Mouse (Mus musculus) liver, embryonic 15.5 days (tissue): ENCODE measurements around the gene En2. TPM values are rescaled to one million over a fixed set of nuclear protein-coding genes. Genes with fewer than 3 reads are reported as not detected.
A peak's percentile ranks its signal among the peaks of the same experiment; 100 is the strongest.

ENCODE experiments used
- ATAC-seq: fragments of 200-750 bp; cut with Nextera tagmentation; 2 replicates; pipeline ENCODE4 v1.8.0; 2017; ENCODE audit warnings: moderate number of reproducible peaks, mild to moderate bottlenecking, moderate library complexity; ENCODE audit not compliant: insufficient read depth
- H3K27ac ChIP-seq: fragments of 300-500 bp; sonication (generic); replicated peaks from 2 replicates; pipeline ENCODE4 v1.5.1; 2015; ENCODE audit warnings: mild to moderate bottlenecking, inconsistent platforms
- H3K27me3 ChIP-seq: fragments of 300-500 bp; sonication (generic); 2 replicates; pipeline ENCODE4 v1.6.1; 2015; ENCODE audit warnings: mild to moderate bottlenecking, inconsistent platforms
- H3K36me3 ChIP-seq: fragments of 300-500 bp; sonication (generic); replicated peaks from 2 replicates; pipeline ENCODE4 v1.6.1; 2015; ENCODE audit warnings: moderate library complexity, mild to moderate bottlenecking, inconsistent platforms
- H3K4me1 ChIP-seq: fragments of 300-500 bp; sonication (generic); replicated peaks from 2 replicates; pipeline ENCODE4 v1.6.1; 2015; ENCODE audit warnings: inconsistent platforms
- H3K4me2 ChIP-seq: fragments of 300-500 bp; sonication (generic); 2 replicates; pipeline ENCODE4 v1.6.1; 2015; ENCODE audit warnings: moderate library complexity, mild to moderate bottlenecking, inconsistent platforms
- H3K4me3 ChIP-seq: fragments of 300-500 bp; sonication (generic); replicated peaks from 2 replicates; pipeline ENCODE4 v1.5.1; 2015; ENCODE audit warnings: mild to moderate bottlenecking, inconsistent platforms
- H3K9ac ChIP-seq: fragments of 300-500 bp; sonication (generic); 2 replicates; pipeline ENCODE4 v1.6.1; 2015; ENCODE audit warnings: moderate library complexity, mild to moderate bottlenecking, inconsistent platforms
- H3K9me3 ChIP-seq: fragments of 300-500 bp; sonication (generic); replicated peaks from 2 replicates; pipeline ENCODE4 v1.6.1; 2016; ENCODE audit warnings: inconsistent platforms
- WGBS: fragments of 180-500 bp; shearing (Covaris S2); methylation state at CpG from one replicate; pipeline ENCODE4 v1.1.7; 2015; ENCODE audit warnings: mixed read lengths; ENCODE audit not compliant: insufficient replicate concordance; 5-methylcytosine and 5-hydroxymethylcytosine counted together
- polyA plus RNA-seq: library from polyadenylated mRNA; unstranded; fragments of >200 nt; fragmentation: Nextera tagmentation; extraction: Ambion mirVana; gene quantifications from 2 replicates; pipeline ENCODE4 v1.2.1, GENCODE M21; 2015

Gene En2
- polyA plus RNA-seq, 1 experiment from 2014 or later = not detected

- Histone ChIP-seq H3K27me3 (peaks cover 100% of the 10 kb centered on the region), H3K4me1 (peaks cover 15% of the 10 kb centered on the region), H3K27ac (no peak overlapping the region), H3K9me3 (no peaks in the 10 kb centered on the region), H3K9ac (no peak overlapping the region), H3K4me2 (no peak overlapping the region), H3K36me3 (no peaks in the 10 kb centered on the region), H3K4me3 (no peak overlapping the region)
- WGBS = under 1% methylated on average over 24 of the region's 24 CpGs
- ATAC-seq = no peak
Measured at GRCm38 (mm10) chr5:28161938-28162402, 3.5 kb upstream of the En2 start.

- Histone ChIP-seq H3K4me3 (no peak overlapping the region), H3K9ac (no peak overlapping the region), H3K4me2 (no peak overlapping the region), H3K36me3 (no peaks in the 10 kb centered on the region), H3K9me3 (no peaks in the 10 kb centered on the region), H3K27ac (no peak overlapping the region), H3K27me3 (peaks cover 100% of the 10 kb centered on the region), H3K4me1 (peaks cover 23% of the 10 kb centered on the region)
- ATAC-seq = no peak
- WGBS = 7% methylated on average over 1 of the region's 1 CpGs
Measured at GRCm38 (mm10) chr5:28163926-28164325, 1.6 kb upstream of the En2 start.

GRCm38 (mm10) chr5:28166256-28167231 is 1.1 kb downstream of the En2 start:
- Histone ChIP-seq H3K36me3 (no peaks in the 10 kb centered on the region), H3K9me3 (no peaks in the 10 kb centered on the region), H3K4me1 (peaks cover 23% of the 10 kb centered on the region), H3K27me3 (peaks cover 98% of the 10 kb centered on the region), H3K9ac (no peak overlapping the region), H3K27ac (no peak overlapping the region), H3K4me2 (peak overlapping the region; percentile 61), H3K4me3 (peak overlapping the region; percentile 37)
- no peak for ATAC-seq
- WGBS = under 1% methylated on average over 111 of the region's 111 CpGs

GRCm38 (mm10) chr5:28167611-28168252 is 2.2 kb downstream of the En2 start:
- WGBS = 1% methylated on average over 29 of the region's 29 CpGs
- Histone ChIP-seq H3K9ac (no peak overlapping the region), H3K9me3 (no peaks in the 10 kb centered on the region), H3K4me1 (peaks cover 23% of the 10 kb centered on the region), H3K4me2 (peak overlapping the region; percentile 32), H3K4me3 (peak overlapping the region; percentile 22), H3K27me3 (peaks cover 98% of the 10 kb centered on the region), H3K27ac (no peak overlapping the region), H3K36me3 (no peaks in the 10 kb centered on the region)
- ATAC-seq = no peak

- ATAC-seq = no peak
- no peaks in the 10 kb centered on the region for H3K36me3 ChIP-seq
- H3K9ac ChIP-seq = no peak overlapping the region
- peaks cover 23% of the 10 kb centered on the region for H3K4me1 ChIP-seq
- H3K9me3 ChIP-seq = no peaks in the 10 kb centered on the region
- no peak overlapping the region for H3K27ac ChIP-seq
- 2% methylated on average over 36 of the region's 36 CpGs for WGBS
- H3K4me2 ChIP-seq = peak overlapping the region; percentile 32
- H3K4me3 ChIP-seq = peak overlapping the region; percentile 22
- peaks cover 98% of the 10 kb centered on the region for H3K27me3 ChIP-seq
Measured at GRCm38 (mm10) chr5:28168253-28169165, 3.0 kb downstream of the En2 start.

- Histone ChIP-seq H3K4me2 (no peak overlapping the region), H3K36me3 (no peaks in the 10 kb centered on the region), H3K9ac (no peak overlapping the region), H3K27me3 (peaks cover 98% of the 10 kb centered on the region), H3K4me3 (no peak overlapping the region), H3K27ac (no peak overlapping the region), H3K4me1 (peaks cover 23% of the 10 kb centered on the region), H3K9me3 (no peaks in the 10 kb centered on the region)
- WGBS = 4% methylated on average over 5 of the region's 5 CpGs
- no peak for ATAC-seq
Measured at GRCm38 (mm10) chr5:28169166-28169801, 3.8 kb downstream of the En2 start.

- Histone ChIP-seq H3K9ac (no peak overlapping the region), H3K9me3 (no peaks in the 10 kb centered on the region), H3K27me3 (peaks cover 98% of the 10 kb centered on the region), H3K36me3 (no peaks in the 10 kb centered on the region), H3K4me2 (no peak overlapping the region), H3K27ac (no peak overlapping the region), H3K4me3 (no peak overlapping the region), H3K4me1 (peaks cover 23% of the 10 kb centered on the region)
- ATAC-seq = no peak
- WGBS = 4% methylated on average over 17 of the region's 17 CpGs
Measured at GRCm38 (mm10) chr5:28170081-28170480, 4.6 kb downstream of the En2 start.

- 2% methylated on average over 19 of the region's 19 CpGs for WGBS
- Histone ChIP-seq H3K27ac (no peak overlapping the region), H3K4me1 (peaks cover 18% of the 10 kb centered on the region; the same call in 1 of the 2 replicates), H3K4me3 (no peak overlapping the region), H3K36me3 (no peaks in the 10 kb centered on the region), H3K4me2 (no peak overlapping the region), H3K9me3 (no peaks in the 10 kb centered on the region), H3K9ac (no peak overlapping the region), H3K27me3 (peaks cover 98% of the 10 kb centered on the region)
- ATAC-seq = no peak
Measured at GRCm38 (mm10) chr5:28170892-28171291, 5.4 kb downstream of the En2 start.

GRCm38 (mm10) chr5:28171667-28172066 is 6.2 kb downstream of the En2 start:
- Histone ChIP-seq H3K36me3 (no peaks in the 10 kb centered on the region), H3K27me3 (peaks cover 98% of the 10 kb centered on the region), H3K27ac (no peak overlapping the region), H3K9ac (no peak overlapping the region), H3K4me3 (no peak overlapping the region), H3K4me1 (peaks cover 10% of the 10 kb centered on the region; the same call in 1 of the 2 replicates), H3K9me3 (no peaks in the 10 kb centered on the region), H3K4me2 (no peak overlapping the region)
- 8% methylated on average over 5 of the region's 5 CpGs for WGBS
- ATAC-seq = no peak

- H3K9ac ChIP-seq = no peak overlapping the region
- no peak overlapping the region for H3K4me2 ChIP-seq
- peaks cover 98% of the 10 kb centered on the region for H3K27me3 ChIP-seq
- no peaks in the 10 kb centered on the region for H3K36me3 ChIP-seq
- no peak for ATAC-seq
- H3K27ac ChIP-seq = no peak overlapping the region
- no peaks in the 10 kb centered on the region for H3K9me3 ChIP-seq
- H3K4me1 ChIP-seq = peaks cover 7% of the 10 kb centered on the region; the same call in 1 of the 2 replicates
- WGBS = 2% methylated on average over 8 of the region's 8 CpGs
- H3K4me3 ChIP-seq = no peak overlapping the region
Measured at GRCm38 (mm10) chr5:28172261-28172920, 6.9 kb downstream of the En2 start.
